Mouse (Mus musculus) right cerebral cortex, postnatal 14 days (tissue): ENCODE measurements around the gene Cetn4.

Source experiments
- DNase-seq: peaks from one replicate; pipeline ENCODE4 v3.0.0; 2022

The Cetn4 gene

GRCm38 (mm10) chr3:37299470-37299869, 13.0 kb downstream of the Cetn4 start:
- DNase-seq = no peak

- DNase-seq = no peak
These were observed 19.9 kb downstream of the Cetn4 start for GRCm38 (mm10) chr3:37292654-37293053.

GRCm38 (mm10) chr3:37291929-37292328, 20.6 kb downstream of the Cetn4 start:
- no peak for DNase-seq

GRCm38 (mm10) chr3:37290881-37291541, 21.5 kb downstream of the Cetn4 start:
- no peak for DNase-seq

- DNase-seq = no peak
These were observed 23.3 kb downstream of the Cetn4 start for GRCm38 (mm10) chr3:37289237-37289636.

- DNase-seq = no peak
These were observed 29.3 kb downstream of the Cetn4 start for GRCm38 (mm10) chr3:37283234-37283633.

- no peak for DNase-seq
These were observed 30.1 kb downstream of the Cetn4 start for GRCm38 (mm10) chr3:37282299-37282922.

- DNase-seq = no peak
These were observed 31.6 kb downstream of the Cetn4 start for GRCm38 (mm10) chr3:37280871-37281270.

GRCm38 (mm10) chr3:37280221-37280620, 32.3 kb downstream of the Cetn4 start:
- no peak for DNase-seq

- DNase-seq = no peak
These were observed 37.8 kb downstream of the Cetn4 start for GRCm38 (mm10) chr3:37274661-37275060.

- no peak for DNase-seq
These were observed 39.4 kb downstream of the Cetn4 start for GRCm38 (mm10) chr3:37273092-37273491.

- peak; percentile 69 for DNase-seq
These were observed 41.3 kb downstream of the Cetn4 start for GRCm38 (mm10) chr3:37271209-37271608.

GRCm38 (mm10) chr3:37269926-37270325, 42.6 kb downstream of the Cetn4 start:
- DNase-seq = no peak

- DNase-seq = no peak
These were observed 44.2 kb downstream of the Cetn4 start for GRCm38 (mm10) chr3:37268338-37268737.

- DNase-seq = peak; percentile 48
These were observed 53.0 kb downstream of the Cetn4 start for GRCm38 (mm10) chr3:37259331-37259999.

- DNase-seq = no peak
These were observed 54.7 kb downstream of the Cetn4 start for GRCm38 (mm10) chr3:37257776-37258175.
